Mouse (Mus musculus) heart, postnatal 14 days (tissue): ENCODE results near the gene Ahnak. TPM values are rescaled to one million over a fixed set of nuclear protein-coding genes. Genes with fewer than 3 reads are reported as not detected.

Experiments
- DNase-seq, 2 experiments: peaks; one replicate each; pipeline ENCODE4 v3.0.0; 2021 to 2022
- intact Hi-C: fragments of 180-260 bp; cut with DNase I; formaldehyde crosslinking; loops from one replicate; pipeline ENCODE4 v1.15.1; 2025
- long read RNA-seq, 2 experiments: library from polyadenylated mRNA; stranded (forward); transcript quantifications; one replicate each; pipeline ENCODE4 v2.0.0; 2021
- total RNA-seq, 2 experiments: library from RNA; stranded (reverse); gene quantifications; 2 replicates each; pipeline ENCODE4 v1.2.3; 2021

The Ahnak gene
- total RNA-seq = 100 to 1,000 TPM; 288 to 310 TPM
- long read RNA-seq, experiment 1, full-length matches to known transcripts = 25 of 50 reads
- long read RNA-seq, experiment 1, partial matches to known transcripts = 0 of 50 reads
- long read RNA-seq, experiment 1, other reads (novel, unspliced or antisense) = 25 of 50 reads
- long read RNA-seq, experiment 2, transcript Ahnak-201 (6 exons, 830 nt) = major isoform, 17 of 54 reads
- long read RNA-seq, experiment 2, partial matches to known transcripts = 0 of 54 reads
- long read RNA-seq, experiment 2, other reads (novel, unspliced or antisense) = 35 of 54 reads

- intact Hi-C loops = no loop called here
- DNase-seq = peak; percentile 89 to 92
Observed at GRCm38 (mm10) chr19:8989066-8989566, at the start of gene Ahnak. Gene Ahnak, plus strand, starts transcription at chr19:8989284.

- intact Hi-C loops = loop anchor here (5.0 kb wide), 1 partner anchor 53 kb away; the partner anchor contains the start of genes 1810009A15Rik and Gm49416
- no peak for DNase-seq
Observed at GRCm38 (mm10) chr19:8940526-8941133, 48.5 kb upstream of the Ahnak start.

GRCm38 (mm10) chr19:8941136-8941514 is 48.0 kb upstream of the Ahnak start:
- intact Hi-C loops = loop anchor here (5.0 kb wide), 1 partner anchor 54 kb away; the partner anchor contains the start of genes 1810009A15Rik and Gm49416
- no peak for DNase-seq

GRCm38 (mm10) chr19:8941515-8942217 is 47.4 kb upstream of the Ahnak start, which contains the start of gene Mta2:
Gene Mta2, plus strand, starts transcription at chr19:8941875.
- peak; percentile 95 to 97 for DNase-seq
- intact Hi-C loops = loop anchor here (5.0 kb wide), 1 partner anchor 54 kb away; the partner anchor contains the start of genes 1810009A15Rik and Gm49416

GRCm38 (mm10) chr19:8942276-8942964 is 46.7 kb upstream of the Ahnak start:
- peak in 1 of 2 experiments; percentile 65 for DNase-seq
- intact Hi-C loops = loop anchor here (5.0 kb wide), 1 partner anchor 55 kb away; the partner anchor contains the start of genes 1810009A15Rik and Gm49416

GRCm38 (mm10) chr19:8943047-8943446 is 46.0 kb upstream of the Ahnak start:
- intact Hi-C loops = loop anchor here (5.0 kb wide), 1 partner anchor 56 kb away; the partner anchor contains the start of genes 1810009A15Rik and Gm49416
- DNase-seq = no peak

GRCm38 (mm10) chr19:8944062-8944461 is 45.0 kb upstream of the Ahnak start:
- intact Hi-C loops = loop anchor here (5.0 kb wide), 1 partner anchor 57 kb away; the partner anchor contains the start of genes 1810009A15Rik and Gm49416
- no peak for DNase-seq

GRCm38 (mm10) chr19:8944750-8945149 is 44.3 kb upstream of the Ahnak start:
- intact Hi-C loops = loop anchor here (5.0 kb wide), 1 partner anchor 57 kb away; the partner anchor contains the start of genes 1810009A15Rik and Gm49416
- peak; percentile 74 to 84 for DNase-seq

GRCm38 (mm10) chr19:8945251-8945650 is 43.8 kb upstream of the Ahnak start:
- intact Hi-C loops = no loop called here
- no peak for DNase-seq

GRCm38 (mm10) chr19:8946929-8947328 is 42.2 kb upstream of the Ahnak start:
- intact Hi-C loops = no loop called here
- DNase-seq = no peak

GRCm38 (mm10) chr19:8950190-8950589 is 38.9 kb upstream of the Ahnak start:
- no peak for DNase-seq
- intact Hi-C loops = no loop called here

GRCm38 (mm10) chr19:8952241-8952640 is 36.8 kb upstream of the Ahnak start:
- no peak for DNase-seq
- intact Hi-C loops = no loop called here

- DNase-seq = peak; percentile 85 to 92
- intact Hi-C loops = no loop called here
Observed at GRCm38 (mm10) chr19:8953135-8954039, 35.7 kb upstream of the Ahnak start, which contains the start of gene Tut1. Gene Tut1, plus strand, starts transcription at chr19:8953847.

- intact Hi-C loops = no loop called here
Observed at GRCm38 (mm10) chr19:8954171-8954570, 34.9 kb upstream of the Ahnak start.

GRCm38 (mm10) chr19:8962256-8962655 is 26.8 kb upstream of the Ahnak start:
- no peak for DNase-seq
- intact Hi-C loops = no loop called here

More at GRCm38 (mm10) chr19:8954171-8954570, 34.9 kb upstream of the Ahnak start:
- no peak for DNase-seq

GRCm38 (mm10) chr19:8965075-8965474 is 24.0 kb upstream of the Ahnak start:
- no peak for DNase-seq
- intact Hi-C loops = loop anchor here (5.0 kb wide), 1 partner anchor 123 kb away; no protein-coding TSS in a partner anchor

- intact Hi-C loops = loop anchor here (5.0 kb wide), 1 partner anchor 123 kb away; no protein-coding TSS in a partner anchor
- peak in 1 of 2 experiments; percentile 26 for DNase-seq
Observed at GRCm38 (mm10) chr19:8965771-8966170, 23.3 kb upstream of the Ahnak start.

GRCm38 (mm10) chr19:8966198-8966589 is 22.9 kb upstream of the Ahnak start:
- intact Hi-C loops = loop anchor here (5.0 kb wide), 1 partner anchor 124 kb away; no protein-coding TSS in a partner anchor
- DNase-seq = peak in 1 of 2 experiments; percentile 21
